Mouse (Mus musculus): ENCODE results near the gene Hs3st3a1.

DNA sequence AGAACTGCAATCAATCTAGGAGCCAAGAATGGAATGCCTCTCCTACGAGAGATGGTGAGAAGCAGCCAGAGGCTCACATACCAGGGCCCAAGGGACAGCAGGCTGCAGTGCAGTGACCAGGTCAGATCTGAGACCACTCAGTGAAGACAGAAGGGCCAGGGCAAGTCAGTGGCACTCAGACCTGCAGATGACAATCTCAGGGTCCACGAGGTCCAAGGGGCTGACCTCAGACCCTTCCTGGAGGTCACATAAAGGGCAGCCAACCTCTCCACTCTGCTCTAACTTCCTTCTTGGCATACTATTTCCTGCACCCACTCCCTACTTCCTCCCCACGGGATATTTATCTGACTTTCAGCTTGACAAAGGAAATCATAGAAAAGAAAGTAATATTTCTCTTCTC is 60.8 kb downstream of the Hs3st3a1 start:
- TF ChIP-seq POLR2A (IDR thresholded peaks at IDR 0.05; ENCODE audit: insufficient read length, low read depth) (no peak), REST (IDR thresholded peaks at IDR 0.05; ENCODE audit: insufficient read depth, insufficient read length) (no peak), MAX (IDR thresholded peaks at IDR 0.05; ENCODE audit: low read depth) (no peak), POLR2AphosphoS2 (IDR thresholded peaks at IDR 0.05; ENCODE audit: insufficient read length, low read depth) (no peak), TCF12 (IDR thresholded peaks at IDR 0.05; ENCODE audit: insufficient read depth, poor library complexity, severe bottlenecking) (no peak), E2F4 (IDR thresholded peaks at IDR 0.05; ENCODE audit: insufficient read depth) (no peak), USF1 (IDR thresholded peaks at IDR 0.05; ENCODE audit: low read depth) (no peak), MYOG (IDR thresholded peaks at IDR 0.05; ENCODE audit: control insufficient read depth in 1 of 3, insufficient read depth in 1 of 3, insufficient read length in 2 of 3, low read depth in 2 of 3) (no peak), MYOD1 (IDR thresholded peaks at IDR 0.05; ENCODE audit: control insufficient read depth in 1 of 3, insufficient read length in 2 of 3, low read depth in 2 of 3) (no peak), TCF3 (IDR thresholded peaks at IDR 0.05; ENCODE audit: insufficient read length, low read depth) (no peak), CEBPB (IDR thresholded peaks at IDR 0.05; ENCODE audit: insufficient read depth, poor library complexity, severe bottlenecking) (no peak)

Data from myocyte (in vitro differentiated cells).